Mouse (Mus musculus) bone marrow, adult 2 months (tissue): ENCODE data around the gene Kcnip3.

Experiments used
- CTCF ChIP-seq: fragments of 200-500 bp; IDR thresholded peaks from 2 replicates; pipeline ENCODE4 v1.5.1; 2011; ENCODE audit warnings: low read length, control low read depth; ENCODE audit not compliant: control insufficient read depth, insufficient read depth
- POLR2A ChIP-seq: fragments of 200-500 bp; IDR thresholded peaks from 2 replicates; pipeline ENCODE4 v1.6.1; 2011; ENCODE audit warnings: low read depth, mild to moderate bottlenecking, control low read depth, low read length, borderline replicate concordance; ENCODE audit not compliant: control insufficient read depth

DNA sequence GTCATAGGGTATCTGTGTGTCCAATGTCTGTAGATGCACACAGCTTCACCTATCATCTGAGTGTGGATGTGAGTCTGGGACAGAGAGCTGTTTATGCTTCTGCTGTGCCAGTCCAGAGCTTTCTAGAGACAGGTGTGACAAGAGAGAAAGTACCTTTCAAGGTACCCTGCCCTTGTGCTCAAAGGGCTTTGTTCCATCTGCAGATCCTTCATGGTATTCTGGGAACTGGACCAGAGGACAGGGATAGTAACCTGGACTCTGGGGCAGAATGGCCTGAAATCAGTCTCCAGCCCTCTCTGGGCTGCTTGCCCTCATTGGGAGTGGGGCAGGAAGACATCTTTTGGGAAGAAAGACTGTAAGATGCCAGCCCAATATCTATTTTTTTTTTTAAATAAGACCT, 1.8 kb downstream of the Kcnip3 start:
- TF ChIP-seq CTCF (no peak), POLR2A (no peak)
